Comparison of ENCODE assay signal across 13 mouse cellular contexts in the genomic region with DNA sequence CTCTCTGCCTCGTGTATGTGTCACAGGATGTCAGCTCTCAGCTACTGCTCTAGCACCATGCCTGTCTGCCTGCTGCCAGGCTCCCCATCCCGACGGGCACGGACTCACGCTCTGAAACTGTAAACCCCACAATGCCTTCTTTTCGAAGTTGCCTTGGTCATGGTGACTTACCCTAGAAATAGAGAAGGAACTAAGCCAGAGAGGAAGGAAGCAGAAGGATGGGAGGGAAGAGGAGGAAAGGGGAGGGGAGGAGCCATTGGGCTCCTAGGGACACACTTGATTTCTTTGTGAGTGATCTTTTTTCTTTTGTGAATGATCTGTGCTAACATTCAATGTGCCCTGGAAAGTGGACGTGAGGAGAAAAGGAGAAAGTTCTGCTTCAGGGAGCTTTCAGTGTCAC. TPM values are rescaled to one million over a fixed set of nuclear protein-coding genes. Genes with fewer than 3 reads are reported as not detected.
DNase-seq lines count a peak whose midpoint lies in the region; ATAC-seq lines count a peak whose summit lies in the region.
"Had no signal": no experiment of that assay in that cellular context is flagged by ENCODE, and none has a peak within 500 bp of the region (broad histone marks: within the 10 kb centered on the region; RNA-seq: fewer than 3 reads in every experiment).

No protein-coding gene starts in this region.

- H3K36me3 ChIP-seq in heart, embryonic 15.5 days: no peaks in the 10 kb centered on the region
- no peaks in the 10 kb centered on the region for H3K36me3 ChIP-seq in midbrain, embryonic 12.5 days
- H3K36me3 ChIP-seq in midbrain, embryonic 16.5 days (ENCODE audit: control insufficient read depth, insufficient read depth, low read length): 0 out of 2 replicates have a peak, but pooled peaks cover 3% of the 10 kb centered on the region
- no peaks in the 10 kb centered on the region for H3K36me3 ChIP-seq in embryonic facial prominence, embryonic 14.5 days (ENCODE audit: control insufficient read depth, insufficient read depth, low read length)
- no peaks in the 10 kb centered on the region for H3K36me3 ChIP-seq in macrophage (ENCODE audit: inconsistent target)
- H3K36me3 ChIP-seq: embryonic facial prominence, embryonic 15.5 days had no signal

- 36% methylated on average over 7 of the region's 7 CpGs for WGBS in heart, embryonic 15.5 days
- WGBS in midbrain, embryonic 12.5 days: 29% methylated on average over 7 of the region's 7 CpGs
- WGBS in midbrain, embryonic 16.5 days: 29% methylated on average over 7 of the region's 7 CpGs
- 25% methylated on average over 7 of the region's 7 CpGs for WGBS in embryonic facial prominence, embryonic 14.5 days
- WGBS in macrophage (ENCODE audit: missing documents): 6% methylated on average over 7 of the region's 7 CpGs

- 0 out of 2 replicates have a peak overlapping the region, but pooled peaks have one; percentile 7 for H3K27ac ChIP-seq in heart, embryonic 15.5 days
- H3K27ac ChIP-seq in midbrain, embryonic 12.5 days (replicated peaks): no peak overlapping the region
- no peak overlapping the region for H3K27ac ChIP-seq in midbrain, embryonic 16.5 days (ENCODE audit: low read length)
- no peak overlapping the region for H3K27ac ChIP-seq in embryonic facial prominence, embryonic 14.5 days (replicated peaks; ENCODE audit: low read depth, low read length)
- H3K27ac ChIP-seq in macrophage: peak overlapping the region; percentile 81
- H3K27ac ChIP-seq: embryonic facial prominence, embryonic 15.5 days had no signal

- H3K9ac ChIP-seq in heart, embryonic 15.5 days: no peak overlapping the region
- H3K9ac ChIP-seq in midbrain, embryonic 12.5 days (replicated peaks): no peak overlapping the region
- H3K9ac ChIP-seq in midbrain, embryonic 16.5 days (ENCODE audit: low read depth, low read length): no peak overlapping the region
- peak overlapping the region; percentile 16; the same call in 1 of the 2 replicates for H3K9ac ChIP-seq in embryonic facial prominence, embryonic 14.5 days (ENCODE audit: low read depth, low read length)
- H3K9ac ChIP-seq: embryonic facial prominence, embryonic 15.5 days had no signal

- H3K27me3 ChIP-seq in heart, embryonic 15.5 days: no peaks in the 10 kb centered on the region
- 0 out of 2 replicates have a peak, but pooled peaks cover 3% of the 10 kb centered on the region for H3K27me3 ChIP-seq in midbrain, embryonic 12.5 days
- H3K27me3 ChIP-seq in midbrain, embryonic 16.5 days (ENCODE audit: control insufficient read depth, insufficient read depth, low read depth, low read length): no peaks in the 10 kb centered on the region
- no peaks in the 10 kb centered on the region for H3K27me3 ChIP-seq in embryonic facial prominence, embryonic 14.5 days (replicated peaks; ENCODE audit: control insufficient read depth, insufficient read depth, low read length)
- H3K27me3 ChIP-seq: embryonic facial prominence, embryonic 15.5 days had no signal

- H3K9me3 ChIP-seq in heart, embryonic 15.5 days (replicated peaks): no peaks in the 10 kb centered on the region
- H3K9me3 ChIP-seq in midbrain, embryonic 12.5 days: no peaks in the 10 kb centered on the region
- H3K9me3 ChIP-seq in midbrain, embryonic 16.5 days (replicated peaks; ENCODE audit: control insufficient read depth, low read length, poor library complexity, severe bottlenecking): no peaks in the 10 kb centered on the region
- no peaks in the 10 kb centered on the region for H3K9me3 ChIP-seq in embryonic facial prominence, embryonic 14.5 days (ENCODE audit: control insufficient read depth, low read length)
- H3K9me3 ChIP-seq: embryonic facial prominence, embryonic 15.5 days had no signal

- no peaks in the 10 kb centered on the region for H3K79me2 ChIP-seq in macrophage (ENCODE audit: inconsistent target)

- no peak for DNase-seq in heart, adult 18-20 months
- DNase-seq in embryonic facial prominence, embryonic 14.5 days (ENCODE audit: low spot score): no peak
- no peak for DNase-seq in urinary bladder, postnatal 14 days (ENCODE audit: low spot score)
- DNase-seq in T-cell, adult 2 months (ENCODE audit: low spot score): no peak
- DNase-seq: adrenal gland, postnatal 36 days; cerebellum, adult 2 months; lung, postnatal 10 days had no signal

- 0 out of 2 replicates have a peak overlapping the region, but pooled peaks have one; percentile 33 for H3K4me2 ChIP-seq in heart, embryonic 15.5 days
- H3K4me2 ChIP-seq in midbrain, embryonic 12.5 days (replicated peaks): peak overlapping the region; percentile 41; the same call in 1 of the 2 replicates
- H3K4me2 ChIP-seq in midbrain, embryonic 16.5 days (ENCODE audit: low read length): no peak overlapping the region
- H3K4me2 ChIP-seq in embryonic facial prominence, embryonic 14.5 days (ENCODE audit: low read depth, low read length): peak overlapping the region; percentile 32; the same call in 1 of the 2 replicates
- H3K4me2 ChIP-seq: embryonic facial prominence, embryonic 15.5 days had no signal

- peaks cover 36% of the 10 kb centered on the region for H3K4me1 ChIP-seq in heart, embryonic 15.5 days (replicated peaks)
- H3K4me1 ChIP-seq in midbrain, embryonic 12.5 days: peaks cover 5% of the 10 kb centered on the region
- H3K4me1 ChIP-seq in midbrain, embryonic 16.5 days (ENCODE audit: control insufficient read depth, insufficient read depth, low read length): no peaks in the 10 kb centered on the region
- peaks cover 4% of the 10 kb centered on the region for H3K4me1 ChIP-seq in embryonic facial prominence, embryonic 14.5 days (ENCODE audit: control insufficient read depth, insufficient read depth, low read length)

- H3K4me3 ChIP-seq in heart, embryonic 15.5 days: no peak overlapping the region
- no peak overlapping the region for H3K4me3 ChIP-seq in midbrain, embryonic 12.5 days
- no peak overlapping the region for H3K4me3 ChIP-seq in midbrain, embryonic 16.5 days (ENCODE audit: low read depth, low read length)
- no peak overlapping the region for H3K4me3 ChIP-seq in embryonic facial prominence, embryonic 14.5 days (ENCODE audit: low read depth, low read length)
- H3K4me3 ChIP-seq in macrophage (ENCODE audit: inconsistent target): no peak overlapping the region
- H3K4me3 ChIP-seq: embryonic facial prominence, embryonic 15.5 days had no signal

- ATAC-seq in heart, embryonic 15.5 days (replicated peaks; ENCODE audit: insufficient number of reproducible peaks, insufficient read depth, low FRiP score, low read depth): no peak
- ATAC-seq in midbrain, embryonic 12.5 days (ENCODE audit: low FRiP score, low read depth): no peak
- no peak for ATAC-seq in midbrain, embryonic 16.5 days
- no peak for ATAC-seq in embryonic facial prominence, embryonic 14.5 days (ENCODE audit: low read depth)

RNA-seq across cellular contexts. Expression of gene 6030408B16Rik, which starts 5.0 kb away (rescaled TPM):
- polyA plus RNA-seq in heart, embryonic 15.5 days (2015; fragmentation: Nextera tagmentation; extraction: Ambion mirVana): 3.1 and 4.8 TPM in 2 replicates
- 1 to 10 TPM in 1 of 2 experiments, under 1 TPM in 1; 0.69 to 1.1 TPM for total RNA-seq in heart, adult 18-20 months (2021)
- polyA plus RNA-seq in midbrain, embryonic 12.5 days (2016; fragmentation: Nextera tagmentation; extraction: Ambion mirVana): 0.15 TPM in 1 of 2 replicates, not detected in the other
- 0.19 and 0.26 TPM in 2 replicates for polyA plus RNA-seq in midbrain, embryonic 16.5 days (2015; fragmentation: Nextera tagmentation; extraction: Ambion mirVana)
- 0.79 and 0.84 TPM in 2 replicates for polyA plus RNA-seq in embryonic facial prominence, embryonic 14.5 days (2014; fragmentation: Nextera tagmentation; extraction: Ambion mirVana)
- total RNA-seq in macrophage (2018; cell fraction: chromatin; rRNA removed): 1 to 10 TPM in 2 of 26 experiments, under 1 TPM in 11, not detected in 13; 0.35 to 1.2 (median 0.49) TPM
- not detected for total RNA-seq in macrophage (2018; cell fraction: cytosol; rRNA removed)
- total RNA-seq in macrophage (2018; cell fraction: nucleus; rRNA removed): 1 to 10 TPM in 1 of 26 experiments, under 1 TPM in 3, not detected in 22; 0.39 to 1.3 (median 0.60) TPM
- polyA plus RNA-seq in macrophage (2018): not detected in 3 replicates
- total RNA-seq: left cerebral cortex, postnatal 25 days had no signal

RNA-seq across cellular contexts. Expression of gene Atg101, which starts 13.9 kb away (rescaled TPM):
- polyA plus RNA-seq in heart, embryonic 15.5 days (2015; fragmentation: Nextera tagmentation; extraction: Ambion mirVana): 52.0 and 59.9 TPM in 2 replicates
- 10 to 100 TPM; 20.0 to 21.3 TPM for total RNA-seq in heart, adult 18-20 months (2021)
- polyA plus RNA-seq in midbrain, embryonic 12.5 days (2016; fragmentation: Nextera tagmentation; extraction: Ambion mirVana): 63.9 and 68.1 TPM in 2 replicates
- polyA plus RNA-seq in midbrain, embryonic 16.5 days (2015; fragmentation: Nextera tagmentation; extraction: Ambion mirVana): 74.8 and 79.8 TPM in 2 replicates
- 49.9 and 62.0 TPM in 2 replicates for polyA plus RNA-seq in embryonic facial prominence, embryonic 14.5 days (2014; fragmentation: Nextera tagmentation; extraction: Ambion mirVana)
- total RNA-seq in macrophage (2018; cell fraction: chromatin; rRNA removed): 10 to 100 TPM in 15 of 26 experiments, 1 to 10 TPM in 11; 3.2 to 27.1 (median 11.0) TPM
- 10 to 100 TPM; 10.5 to 25.7 (median 19.1) TPM for total RNA-seq in macrophage (2018; cell fraction: cytosol; rRNA removed)
- total RNA-seq in macrophage (2018; cell fraction: nucleus; rRNA removed): 10 to 100 TPM in 20 of 26 experiments, 1 to 10 TPM in 6; 6.5 to 19.8 (median 11.5) TPM
- polyA plus RNA-seq in macrophage (2018): 19.7 to 26.3 TPM (median 22.9 TPM) in 3 replicates

RNA-seq across cellular contexts. Expression of gene Nr4a1, which starts 43.9 kb away (rescaled TPM):
- 10.6 and 12.5 TPM in 2 replicates for polyA plus RNA-seq in heart, embryonic 15.5 days (2015; fragmentation: Nextera tagmentation; extraction: Ambion mirVana)
- 10 to 100 TPM in 1 of 2 experiments, 1 to 10 TPM in 1; 7.7 to 10.5 TPM for total RNA-seq in heart, adult 18-20 months (2021)
- polyA plus RNA-seq in midbrain, embryonic 12.5 days (2016; fragmentation: Nextera tagmentation; extraction: Ambion mirVana): 3.4 and 4.0 TPM in 2 replicates
- 5.0 and 6.4 TPM in 2 replicates for polyA plus RNA-seq in midbrain, embryonic 16.5 days (2015; fragmentation: Nextera tagmentation; extraction: Ambion mirVana)
- 11.5 and 12.4 TPM in 2 replicates for polyA plus RNA-seq in embryonic facial prominence, embryonic 14.5 days (2014; fragmentation: Nextera tagmentation; extraction: Ambion mirVana)
- 1,000 to 10,000 TPM in 3 of 26 experiments, 100 to 1,000 TPM in 4, 10 to 100 TPM in 9, 1 to 10 TPM in 10; 1.2 to 1,725 (median 19.2) TPM for total RNA-seq in macrophage (2018; cell fraction: chromatin; rRNA removed)
- total RNA-seq in macrophage (2018; cell fraction: cytosol; rRNA removed): 100 to 1,000 TPM in 7 of 26 experiments, 10 to 100 TPM in 9, 1 to 10 TPM in 9, under 1 TPM in 1; 0.88 to 552 (median 14.8) TPM
- total RNA-seq in macrophage (2018; cell fraction: nucleus; rRNA removed): 1,000 to 10,000 TPM in 2 of 26 experiments, 100 to 1,000 TPM in 7, 10 to 100 TPM in 9, 1 to 10 TPM in 7, under 1 TPM in 1; 0.94 to 1,649 (median 21.6) TPM
- polyA plus RNA-seq in macrophage (2018): 6.1 to 9.4 TPM (median 7.1 TPM) in 3 replicates

Comparison
In these comparisons a context has a peak if more than half of its experiments do, and no peak if none do; other contexts are left out.
1. H3K27ac ChIP-seq: peak in heart, embryonic 15.5 days (single experiment) and macrophage (single experiment); none in midbrain, embryonic 12.5 days (single experiment), midbrain, embryonic 16.5 days (single experiment) and embryonic facial prominence, embryonic 14.5 days (single experiment).